Mouse (Mus musculus): ENCODE data around the gene Hexb. TPM values are rescaled to one million over a fixed set of nuclear protein-coding genes. Genes with fewer than 3 reads are reported as not detected.
A peak's percentile ranks its signal among the peaks of the same experiment; 100 is the strongest.

Hexb gene
- 33.4 and 33.9 TPM in 2 replicates for polyA plus RNA-seq (2015; fragmentation: Nextera tagmentation; extraction: Ambion mirVana)

DNA sequence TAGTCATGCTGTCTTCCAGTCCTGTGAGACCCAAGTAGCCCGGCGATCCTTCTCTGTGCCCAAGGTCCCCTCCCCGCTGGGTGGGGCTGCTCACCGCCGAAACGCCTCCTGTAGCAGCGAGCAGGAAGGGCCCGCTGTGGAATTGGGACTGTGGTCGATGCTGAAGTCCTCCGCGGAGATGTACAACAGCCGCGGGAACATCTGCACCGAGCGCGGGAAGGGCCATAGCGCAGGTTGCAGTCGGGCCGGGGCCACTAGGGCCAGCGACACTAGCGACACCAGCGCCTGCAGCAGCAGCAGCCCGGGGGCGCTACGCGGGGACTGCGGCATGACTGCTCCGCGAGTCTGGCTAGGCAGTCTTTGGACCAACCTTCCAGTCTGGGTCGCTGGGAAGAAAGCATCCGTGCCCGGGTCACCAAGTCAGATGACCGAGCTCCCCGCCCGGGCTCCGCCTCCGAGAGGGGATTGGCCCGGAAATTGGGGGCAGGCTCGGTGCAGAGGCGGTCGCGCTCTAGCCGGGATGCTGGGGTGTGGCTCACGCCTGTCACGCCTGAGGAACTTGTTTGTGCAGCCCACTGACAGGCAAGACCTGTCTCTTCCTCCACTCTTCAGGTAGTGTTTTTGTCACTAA is at the start of gene Hexb:
Gene Hexb (minus strand): TSS at position 426 of the 631 bp plus-strand sequence.
- ATAC-seq (ENCODE audit: extremely low read depth, insufficient number of reproducible peaks, low FRiP score, low TSS enrichment): peak; percentile 90
- H3K4me3 ChIP-seq: peak within 1 kb of the TSS; percentile 82
- no peaks in the 10 kb centered on the region for H3K36me3 ChIP-seq
- H3K4me1 ChIP-seq: peaks cover 7% of the 10 kb centered on the region
- H3K9me3 ChIP-seq: no peaks in the 10 kb centered on the region
- peak within 1 kb of the TSS; percentile 72 for H3K4me2 ChIP-seq
- H3K27ac ChIP-seq (replicated peaks): peak within 1 kb of the TSS; percentile 76
- WGBS: under 1% methylated on average over 45 of the region's 45 CpGs
- H3K9ac ChIP-seq: peak within 1 kb of the TSS; percentile 81
- H3K27me3 ChIP-seq (replicated peaks): no peaks in the 10 kb centered on the region

DNA sequence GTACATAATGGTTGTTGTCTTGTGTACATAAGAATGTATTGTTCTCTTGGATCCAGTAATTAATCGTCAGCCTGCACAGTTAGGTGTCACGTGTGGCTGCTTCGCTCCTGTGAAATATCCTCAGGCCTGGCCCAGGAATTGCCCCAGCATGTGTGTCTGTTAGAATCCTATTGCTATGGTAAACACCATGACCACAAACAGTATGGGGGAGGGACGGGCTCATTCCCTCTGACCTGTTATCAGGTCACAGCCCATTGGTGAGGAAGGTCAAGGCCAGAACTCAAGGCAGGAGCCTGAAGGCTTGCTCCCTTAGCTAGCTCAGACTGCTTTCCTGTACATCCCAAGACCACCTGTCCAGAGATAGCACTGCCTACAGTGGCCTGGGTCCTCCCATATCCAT is 49.6 kb upstream of the Hexb start:
- H3K9ac ChIP-seq: 0 out of 2 replicates have a peak overlapping the region, but pooled peaks have one; percentile 44
- H3K36me3 ChIP-seq: peaks cover 74% of the 10 kb centered on the region

DNA sequence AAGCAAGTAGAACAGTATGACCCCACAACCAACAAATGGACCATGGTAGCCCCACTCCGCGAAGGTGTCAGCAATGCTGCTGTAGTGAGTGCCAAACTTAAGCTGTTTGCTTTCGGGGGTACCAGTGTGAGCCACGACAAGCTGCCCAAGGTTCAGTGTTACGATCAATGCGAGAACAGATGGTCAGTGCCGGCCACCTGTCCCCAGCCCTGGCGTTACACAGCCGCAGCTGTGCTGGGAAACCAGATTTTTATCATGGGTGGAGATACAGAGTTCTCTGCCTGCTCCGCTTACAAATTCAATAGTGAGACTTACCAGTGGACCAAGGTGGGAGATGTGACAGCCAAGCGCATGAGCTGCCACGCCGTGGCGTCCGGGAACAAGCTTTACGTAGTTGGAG is 48.1 kb upstream of the Hexb start:
- H3K4me1 ChIP-seq: peaks cover 83% of the 10 kb centered on the region

More for the DNA sequence above, 49.6 kb upstream of the Hexb start:
- Histone ChIP-seq H3K27ac (replicated peaks) (no peak overlapping the region), H3K4me1 (peaks cover 80% of the 10 kb centered on the region), H3K4me2 (peak overlapping the region; percentile 26; the same call in 1 of the 2 replicates), H3K9me3 (no peaks in the 10 kb centered on the region), H3K4me3 (no peak overlapping the region), H3K27me3 (replicated peaks) (no peaks in the 10 kb centered on the region)
- 72% methylated on average over 4 of the region's 4 CpGs for WGBS
- ATAC-seq (ENCODE audit: extremely low read depth, insufficient number of reproducible peaks, low FRiP score, low TSS enrichment): no peak

DNA sequence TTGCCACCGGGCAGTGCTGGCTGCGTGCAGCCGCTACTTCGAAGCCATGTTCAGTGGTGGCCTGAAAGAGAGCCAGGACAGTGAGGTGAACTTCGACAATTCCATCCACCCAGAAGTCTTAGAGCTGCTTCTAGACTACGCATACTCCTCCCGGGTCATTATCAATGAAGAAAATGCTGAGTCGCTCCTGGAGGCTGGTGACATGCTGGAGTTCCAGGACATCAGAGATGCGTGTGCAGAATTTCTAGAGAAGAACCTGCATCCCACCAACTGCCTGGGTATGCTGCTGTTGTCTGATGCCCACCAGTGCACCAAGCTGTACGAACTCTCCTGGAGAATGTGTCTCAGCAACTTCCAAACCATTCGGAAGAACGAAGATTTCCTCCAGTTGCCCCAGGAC is 47.0 kb upstream of the Hexb start:
- H3K27me3 ChIP-seq (replicated peaks): no peaks in the 10 kb centered on the region
- no peak for ATAC-seq (ENCODE audit: extremely low read depth, insufficient number of reproducible peaks, low FRiP score, low TSS enrichment)
- WGBS: 80% methylated on average over 12 of the region's 12 CpGs
- no peak overlapping the region; the same call in 1 of the 2 replicates for H3K9ac ChIP-seq
- H3K4me3 ChIP-seq: peak overlapping the region; percentile 87; the same call in 1 of the 2 replicates
- H3K9me3 ChIP-seq: no peaks in the 10 kb centered on the region
- no peak overlapping the region for H3K27ac ChIP-seq (replicated peaks)
- H3K4me1 ChIP-seq: peaks cover 85% of the 10 kb centered on the region
- peaks cover 48% of the 10 kb centered on the region for H3K36me3 ChIP-seq
- peak overlapping the region; percentile 85 for H3K4me2 ChIP-seq

More for the DNA sequence above, 48.1 kb upstream of the Hexb start:
- Histone ChIP-seq H3K27me3 (replicated peaks) (no peaks in the 10 kb centered on the region), H3K36me3 (peaks cover 58% of the 10 kb centered on the region), H3K4me3 (no peak overlapping the region), H3K9me3 (no peaks in the 10 kb centered on the region), H3K9ac (0 out of 2 replicates have a peak overlapping the region, but pooled peaks have one; percentile 7), H3K27ac (replicated peaks) (no peak overlapping the region), H3K4me2 (no peak overlapping the region)
- no peak for ATAC-seq (ENCODE audit: extremely low read depth, insufficient number of reproducible peaks, low FRiP score, low TSS enrichment)
- WGBS: 85% methylated on average over 16 of the region's 16 CpGs

DNA sequence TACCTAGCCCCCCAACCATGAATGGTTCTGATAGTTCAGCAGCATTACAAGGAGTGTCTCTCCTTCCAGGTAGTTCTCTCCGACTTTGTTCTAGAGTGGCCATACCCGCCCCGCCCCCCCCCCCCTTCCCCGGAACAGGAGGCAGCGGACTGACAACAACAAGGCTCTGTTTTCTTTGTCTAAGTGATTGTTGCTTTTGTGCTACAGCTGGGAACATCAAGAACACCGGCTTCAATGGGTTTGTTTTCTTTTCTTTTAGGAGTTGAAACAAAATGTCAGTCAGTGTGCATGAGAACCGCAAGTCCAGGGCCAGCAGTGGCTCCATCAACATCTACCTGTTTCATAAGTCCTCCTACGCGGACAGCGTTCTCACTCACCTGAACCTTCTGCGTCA is 46.6 kb upstream of the Hexb start:
- WGBS: 61% methylated on average over 11 of the region's 11 CpGs
- peaks cover 85% of the 10 kb centered on the region for H3K4me1 ChIP-seq
- peak overlapping the region; percentile 87 for H3K4me3 ChIP-seq
- no peak overlapping the region for H3K27ac ChIP-seq (replicated peaks)
- no peaks in the 10 kb centered on the region for H3K27me3 ChIP-seq (replicated peaks)
- H3K9me3 ChIP-seq: no peaks in the 10 kb centered on the region
- ATAC-seq (ENCODE audit: extremely low read depth, insufficient number of reproducible peaks, low FRiP score, low TSS enrichment): no peak
- H3K4me2 ChIP-seq: peak overlapping the region; percentile 85
- H3K9ac ChIP-seq: peak overlapping the region; percentile 95
- H3K36me3 ChIP-seq: peaks cover 43% of the 10 kb centered on the region

DNA sequence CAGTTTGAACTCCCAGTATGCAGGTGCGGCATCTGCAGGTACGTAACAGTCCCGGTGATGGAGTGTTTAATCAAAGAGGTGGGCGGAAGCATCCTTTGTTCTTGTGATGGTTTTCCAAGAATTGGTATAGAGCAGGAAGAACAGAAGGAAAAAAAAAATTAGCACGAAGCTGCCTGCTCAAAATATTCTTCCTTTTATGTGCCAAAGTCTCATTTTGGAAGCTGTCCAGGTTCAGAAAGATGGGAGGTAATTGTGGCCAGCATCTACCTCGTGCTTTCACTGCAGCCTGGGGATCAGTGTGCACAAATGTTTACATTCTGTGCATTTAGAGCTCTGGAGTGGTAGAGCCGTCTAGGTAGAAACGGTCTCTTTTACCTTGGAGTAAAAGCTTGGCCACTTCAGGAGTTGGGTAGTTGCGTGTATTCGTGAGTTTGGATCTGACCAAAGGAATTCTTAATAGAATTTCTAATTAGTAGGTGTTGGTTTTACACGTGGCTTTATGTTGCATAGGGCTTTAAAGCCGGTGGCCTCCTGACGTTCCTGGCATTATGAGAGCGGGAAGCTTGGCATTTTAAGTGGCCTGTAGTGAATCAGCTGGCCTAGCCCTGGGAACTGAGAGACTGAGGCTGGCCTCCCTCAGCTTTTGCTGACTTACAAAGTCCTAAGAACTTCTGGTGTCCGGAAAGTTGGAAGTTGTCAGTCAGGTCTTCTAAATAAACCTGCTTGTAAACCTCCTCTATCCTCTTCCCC is 46.0 kb upstream of the Hexb start:
- H3K9ac ChIP-seq: peak overlapping the region; percentile 95
- H3K36me3 ChIP-seq: peaks cover 42% of the 10 kb centered on the region
- H3K27me3 ChIP-seq (replicated peaks): no peaks in the 10 kb centered on the region
- no peak for ATAC-seq (ENCODE audit: extremely low read depth, insufficient number of reproducible peaks, low FRiP score, low TSS enrichment)
- no peaks in the 10 kb centered on the region for H3K9me3 ChIP-seq
- peak overlapping the region; percentile 87 for H3K4me3 ChIP-seq
- WGBS: 44% methylated on average over 15 of the region's 15 CpGs
- H3K4me2 ChIP-seq: peak overlapping the region; percentile 85
- H3K27ac ChIP-seq (replicated peaks): 0 out of 2 replicates have a peak overlapping the region, but pooled peaks have one; percentile 12
- H3K4me1 ChIP-seq: peaks cover 84% of the 10 kb centered on the region

DNA sequence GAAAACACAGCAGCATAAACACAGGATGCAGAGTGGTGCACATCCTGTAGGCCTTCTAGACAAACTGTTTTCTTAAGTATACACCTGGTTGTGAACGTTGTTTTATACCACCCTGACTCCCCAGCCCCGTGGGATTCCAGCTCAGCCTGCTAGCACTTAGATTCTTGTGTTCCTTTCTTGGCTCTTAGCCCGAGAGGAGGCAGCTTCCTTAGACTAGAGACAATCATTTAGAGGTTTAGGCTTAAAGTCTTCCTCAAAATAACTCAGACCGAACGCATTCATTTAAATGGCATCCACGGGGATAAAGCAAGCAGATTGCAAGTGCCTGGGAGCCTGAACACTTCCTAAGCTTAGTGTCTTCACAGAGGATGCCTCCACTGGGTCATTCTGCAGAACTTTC is 44.6 kb upstream of the Hexb start:
- Histone ChIP-seq H3K4me3 (peak overlapping the region; percentile 87), H3K4me2 (peak overlapping the region; percentile 85), H3K27me3 (replicated peaks) (no peaks in the 10 kb centered on the region), H3K9me3 (no peaks in the 10 kb centered on the region), H3K9ac (peak overlapping the region; percentile 95), H3K36me3 (peaks cover 29% of the 10 kb centered on the region), H3K27ac (replicated peaks) (peak overlapping the region; percentile 92), H3K4me1 (peaks cover 84% of the 10 kb centered on the region)
- no peak for ATAC-seq (ENCODE audit: extremely low read depth, insufficient number of reproducible peaks, low FRiP score, low TSS enrichment)
- 9% methylated on average over 6 of the region's 6 CpGs for WGBS

DNA sequence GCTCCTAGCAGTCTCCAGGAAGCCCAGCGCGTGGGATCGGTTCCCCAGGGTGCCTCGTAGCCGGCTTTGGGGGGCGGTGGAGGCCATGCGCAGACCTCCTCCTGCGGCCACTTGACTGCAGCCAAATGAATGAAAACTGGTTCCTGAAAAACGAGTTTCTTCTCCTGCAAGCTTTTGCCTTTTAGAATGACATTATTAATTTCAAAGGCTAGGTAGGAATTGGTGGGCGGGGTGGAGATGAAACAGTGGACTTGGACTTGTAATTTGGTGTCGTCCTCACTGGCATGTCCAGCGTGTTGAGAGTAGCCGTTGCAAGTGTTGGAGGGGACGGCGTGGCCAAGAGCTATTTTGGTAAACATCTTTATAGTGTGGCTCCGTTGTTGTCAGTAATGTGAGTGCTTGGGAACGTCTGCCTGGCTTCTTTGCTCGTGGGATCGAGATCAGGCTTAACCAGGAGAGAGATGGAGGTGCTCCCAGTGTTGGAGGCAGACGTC is 43.7 kb upstream of the Hexb start:
- peaks cover 75% of the 10 kb centered on the region for H3K4me1 ChIP-seq
- peak overlapping the region; percentile 85 for H3K4me2 ChIP-seq
- peak overlapping the region; percentile 92 for H3K27ac ChIP-seq (replicated peaks)
- H3K27me3 ChIP-seq (replicated peaks): no peaks in the 10 kb centered on the region
- ATAC-seq (ENCODE audit: extremely low read depth, insufficient number of reproducible peaks, low FRiP score, low TSS enrichment): no peak
- peak overlapping the region; percentile 87 for H3K4me3 ChIP-seq
- under 1% methylated on average over 20 of the region's 20 CpGs for WGBS
- no peaks in the 10 kb centered on the region for H3K9me3 ChIP-seq
- peak overlapping the region; percentile 95 for H3K9ac ChIP-seq
- peaks cover 21% of the 10 kb centered on the region for H3K36me3 ChIP-seq

DNA sequence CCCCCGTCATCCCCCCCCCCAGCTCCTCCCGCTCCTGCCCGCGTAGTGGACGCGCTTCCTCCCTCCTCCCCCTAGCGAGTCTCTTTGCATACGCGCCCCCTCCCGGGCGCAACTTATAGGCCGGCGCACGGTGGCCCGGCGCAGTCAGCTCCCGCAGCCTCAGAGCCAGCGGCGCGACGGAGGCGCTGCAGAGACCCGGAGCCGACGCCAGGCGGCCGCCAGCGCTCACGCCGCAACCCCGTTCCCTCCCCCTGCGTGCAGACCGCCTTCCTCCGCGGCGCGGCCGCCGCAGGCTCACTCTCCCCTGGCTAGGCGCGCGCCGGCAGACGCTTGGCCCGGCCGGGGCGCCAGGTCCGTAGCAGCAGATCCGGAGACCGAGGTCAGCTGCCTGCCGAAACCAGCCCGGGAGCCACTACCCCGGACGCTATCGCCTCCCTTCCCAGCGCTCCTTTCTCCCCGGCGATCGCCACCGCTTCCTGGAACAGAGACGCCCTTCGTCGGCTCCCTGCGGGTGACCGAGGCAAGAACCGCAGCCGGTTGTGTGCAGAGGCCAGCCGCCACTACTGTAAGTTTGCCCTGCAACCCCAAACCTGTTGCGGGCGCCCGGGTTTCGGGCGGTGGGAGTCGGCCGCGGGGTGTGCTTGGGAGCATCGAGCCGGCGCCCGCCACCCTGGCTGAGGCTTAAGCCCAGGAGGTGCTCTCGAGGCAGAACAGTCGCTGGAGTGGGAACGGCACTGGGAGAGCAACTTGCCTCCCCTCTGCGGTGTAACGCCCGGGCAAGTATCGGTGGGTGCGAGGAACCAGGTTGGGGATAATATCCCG is 43.0 kb upstream of the Hexb start, which contains the start of gene Enc1:
Gene Enc1 (plus strand): TSS at position 141 of the 822 bp plus-strand sequence.
- H3K4me1 ChIP-seq: peaks cover 69% of the 10 kb centered on the region
- no peaks in the 10 kb centered on the region for H3K27me3 ChIP-seq (replicated peaks)
- ATAC-seq (ENCODE audit: extremely low read depth, insufficient number of reproducible peaks, low FRiP score, low TSS enrichment): peak; percentile 75

DNA sequence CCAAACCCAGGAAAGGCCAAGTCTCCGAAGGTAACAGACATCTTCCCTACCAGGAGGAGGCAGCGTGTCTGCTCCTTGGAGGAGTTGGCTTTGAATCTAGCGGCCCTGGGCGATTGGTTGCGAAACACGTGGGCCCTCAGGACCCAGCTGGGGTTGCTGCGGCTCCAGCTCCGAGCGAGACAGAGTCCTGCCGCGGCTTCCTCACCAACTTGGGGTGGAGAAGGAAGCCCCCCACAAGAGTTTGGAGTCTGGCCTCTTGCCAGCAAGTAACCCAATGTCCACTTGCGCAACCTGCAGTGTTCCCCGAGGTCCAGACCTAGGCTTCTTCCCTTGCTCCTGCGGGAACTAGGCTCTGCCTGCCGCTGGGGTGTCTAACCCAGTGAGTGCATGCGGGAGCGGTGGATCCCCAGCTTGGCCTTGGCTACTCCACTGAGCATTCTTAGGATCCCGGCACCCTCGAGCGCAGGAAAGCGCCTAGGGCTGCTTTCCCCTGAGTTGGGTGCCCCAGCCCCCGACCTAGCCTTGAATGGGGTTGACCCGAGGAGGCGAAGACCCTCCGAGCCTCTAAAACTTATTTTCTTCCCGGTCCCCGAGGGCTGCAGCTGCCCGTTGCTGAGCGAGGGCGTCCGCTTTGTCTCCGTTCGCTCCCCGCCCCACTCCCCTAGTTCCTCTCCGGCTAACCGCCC is 42.3 kb upstream of the Hexb start:
- under 1% methylated on average over 35 of the region's 36 CpGs for WGBS
- ATAC-seq (ENCODE audit: extremely low read depth, insufficient number of reproducible peaks, low FRiP score, low TSS enrichment): peak; percentile 35

More for the DNA sequence above, 43.0 kb upstream of the Hexb start, which contains the start of gene Enc1:
- H3K9ac ChIP-seq: peak within 1 kb of the TSS; percentile 95
- under 1% methylated on average over 74 of the region's 89 CpGs for WGBS
- peaks cover 14% of the 10 kb centered on the region for H3K36me3 ChIP-seq
- H3K4me2 ChIP-seq: peak within 1 kb of the TSS; percentile 85
- H3K4me3 ChIP-seq: peak within 1 kb of the TSS; percentile 87
- H3K9me3 ChIP-seq: no peaks in the 10 kb centered on the region
- peak within 1 kb of the TSS; percentile 92 for H3K27ac ChIP-seq (replicated peaks)

More for the DNA sequence above, 42.3 kb upstream of the Hexb start:
- no peaks in the 10 kb centered on the region for H3K27me3 ChIP-seq (replicated peaks)
- H3K4me3 ChIP-seq: peak overlapping the region; percentile 87
- peak overlapping the region; percentile 92 for H3K27ac ChIP-seq (replicated peaks)
- H3K4me1 ChIP-seq: peaks cover 64% of the 10 kb centered on the region
- H3K4me2 ChIP-seq: peak overlapping the region; percentile 85
- H3K9ac ChIP-seq: peak overlapping the region; percentile 85
- no peaks in the 10 kb centered on the region for H3K9me3 ChIP-seq
- peaks cover 6% of the 10 kb centered on the region for H3K36me3 ChIP-seq

Measured in heart, embryonic 13.5 days (tissue).